Mouse (Mus musculus): Measurements from ENCODE around the gene 2810408A11Rik. TPM values are rescaled to one million over a fixed set of nuclear protein-coding genes. Genes with fewer than 3 reads are reported as not detected.
"Not testable (repeated sequence)": the region's sequence is repeated elsewhere in the genome, so short reads cannot be mapped to it uniquely, and the experiment has no call there.

Gene 2810408A11Rik
- polyA plus RNA-seq, 1 experiment from 2014 or later = 12.6 TPM

- not testable (repeated sequence) for H3K4me2 ChIP-seq
- peaks cover 58% of the 10 kb centered on the region for H3K4me1 ChIP-seq
- WGBS = 52% methylated on average over 7 of the region's 7 CpGs
Observed at GRCm38 (mm10) chr11:69916652-69917378, 16.0 kb upstream of the 2810408A11Rik start.

GRCm38 (mm10) chr11:69915667-69916627 is 15.2 kb upstream of the 2810408A11Rik start:
- Histone ChIP-seq H3K4me1 (peaks cover 58% of the 10 kb centered on the region), H3K36me3 (peaks cover 72% of the 10 kb centered on the region), H3K9ac (no peak overlapping the region), H3K27ac (no peak overlapping the region), H3K9me3 (replicated peaks) (no peaks in the 10 kb centered on the region), H3K4me2 (peak overlapping the region; percentile 87), H3K4me3 (replicated peaks) (no peak overlapping the region; the same call in 1 of the 2 replicates), H3K27me3 (no peaks in the 10 kb centered on the region)
- 60% methylated on average over 5 of the region's 5 CpGs for WGBS
- ATAC-seq (replicated peaks; ENCODE audit: low FRiP score) = no peak

More at GRCm38 (mm10) chr11:69916652-69917378, 16.0 kb upstream of the 2810408A11Rik start:
- H3K27me3 ChIP-seq; H3K27ac ChIP-seq; ATAC-seq (replicated peaks; ENCODE audit: low FRiP score); H3K9ac ChIP-seq; H3K9me3 ChIP-seq (replicated peaks); H3K4me3 ChIP-seq (replicated peaks): not testable (repeated sequence)
- H3K36me3 ChIP-seq = peaks cover 64% of the 10 kb centered on the region

- peak overlapping the region; percentile 72 for H3K4me3 ChIP-seq (replicated peaks)
- H3K4me2 ChIP-seq = peak overlapping the region; percentile 87
- no peaks in the 10 kb centered on the region for H3K9me3 ChIP-seq (replicated peaks)
- peaks cover 58% of the 10 kb centered on the region for H3K4me1 ChIP-seq
- H3K27ac ChIP-seq = no peak overlapping the region
- no peaks in the 10 kb centered on the region for H3K27me3 ChIP-seq
- H3K9ac ChIP-seq = peak overlapping the region; percentile 76
- WGBS = 38% methylated on average over 9 of the region's 9 CpGs
- peaks cover 82% of the 10 kb centered on the region for H3K36me3 ChIP-seq
- no peak for ATAC-seq (replicated peaks; ENCODE audit: low FRiP score)
Observed at GRCm38 (mm10) chr11:69914917-69915430, 14.2 kb upstream of the 2810408A11Rik start.

GRCm38 (mm10) chr11:69914372-69914764 is 13.6 kb upstream of the 2810408A11Rik start:
- Histone ChIP-seq H3K36me3 (peaks cover 88% of the 10 kb centered on the region), H3K4me1 (peaks cover 53% of the 10 kb centered on the region), H3K27ac (peak overlapping the region; percentile 93), H3K9me3 (replicated peaks) (no peaks in the 10 kb centered on the region), H3K4me3 (replicated peaks) (peak overlapping the region; percentile 72), H3K4me2 (peak overlapping the region; percentile 87), H3K9ac (peak overlapping the region; percentile 76), H3K27me3 (no peaks in the 10 kb centered on the region)
- 3% methylated on average over 17 of the region's 17 CpGs for WGBS
- ATAC-seq (replicated peaks; ENCODE audit: low FRiP score) = no peak

GRCm38 (mm10) chr11:69913554-69914371 is 13.0 kb upstream of the 2810408A11Rik start, which contains the start of gene Gps2:
Gps2 (plus strand) TSS chr11:69913888.
- Histone ChIP-seq H3K4me2 (peak within 1 kb of the TSS; percentile 87), H3K9me3 (replicated peaks) (no peaks in the 10 kb centered on the region), H3K36me3 (peaks cover 90% of the 10 kb centered on the region), H3K9ac (peak within 1 kb of the TSS; percentile 76), H3K27me3 (no peaks in the 10 kb centered on the region), H3K4me3 (replicated peaks) (peak within 1 kb of the TSS; percentile 72), H3K27ac (peak within 1 kb of the TSS; percentile 93), H3K4me1 (peaks cover 47% of the 10 kb centered on the region)
- WGBS = 1% methylated on average over 60 of the region's 61 CpGs
- ATAC-seq (replicated peaks; ENCODE audit: low FRiP score) = peak; percentile 90

GRCm38 (mm10) chr11:69912716-69913530 is 12.1 kb upstream of the 2810408A11Rik start:
- Histone ChIP-seq H3K4me2 (peak overlapping the region; percentile 87), H3K4me3 (replicated peaks) (peak overlapping the region; percentile 72), H3K36me3 (peaks cover 90% of the 10 kb centered on the region), H3K27ac (peak overlapping the region; percentile 93; the same call in 1 of the 2 replicates), H3K9me3 (replicated peaks) (no peaks in the 10 kb centered on the region), H3K9ac (peak overlapping the region; percentile 76), H3K4me1 (peaks cover 42% of the 10 kb centered on the region), H3K27me3 (no peaks in the 10 kb centered on the region)
- WGBS = 75% methylated on average over 15 of the region's 15 CpGs
- ATAC-seq (replicated peaks; ENCODE audit: low FRiP score) = no peak

GRCm38 (mm10) chr11:69911701-69912100 is 10.9 kb upstream of the 2810408A11Rik start:
- H3K36me3 ChIP-seq = peaks cover 90% of the 10 kb centered on the region
- ATAC-seq (replicated peaks; ENCODE audit: low FRiP score) = no peak
- H3K4me3 ChIP-seq (replicated peaks) = no peak overlapping the region
- no peaks in the 10 kb centered on the region for H3K9me3 ChIP-seq (replicated peaks)
- peaks cover 34% of the 10 kb centered on the region for H3K4me1 ChIP-seq
- H3K27ac ChIP-seq = no peak overlapping the region
- no peak overlapping the region for H3K4me2 ChIP-seq
- H3K9ac ChIP-seq = no peak overlapping the region
- WGBS = 92% methylated on average over 6 of the region's 6 CpGs
- H3K27me3 ChIP-seq = no peaks in the 10 kb centered on the region

GRCm38 (mm10) chr11:69910781-69911560 is 10.2 kb upstream of the 2810408A11Rik start:
- ATAC-seq (replicated peaks; ENCODE audit: low FRiP score) = no peak
- H3K27ac ChIP-seq = no peak overlapping the region
- peaks cover 90% of the 10 kb centered on the region for H3K36me3 ChIP-seq
- H3K9me3 ChIP-seq (replicated peaks) = no peaks in the 10 kb centered on the region
- peaks cover 29% of the 10 kb centered on the region for H3K4me1 ChIP-seq
- H3K4me2 ChIP-seq = no peak overlapping the region
- H3K4me3 ChIP-seq (replicated peaks) = no peak overlapping the region
- no peak overlapping the region for H3K9ac ChIP-seq
- H3K27me3 ChIP-seq = no peaks in the 10 kb centered on the region
- 90% methylated on average over 17 of the region's 17 CpGs for WGBS

GRCm38 (mm10) chr11:69910177-69910576 is 9.4 kb upstream of the 2810408A11Rik start:
- Histone ChIP-seq H3K9ac (no peak overlapping the region), H3K4me3 (replicated peaks) (no peak overlapping the region), H3K36me3 (peaks cover 90% of the 10 kb centered on the region), H3K4me2 (no peak overlapping the region), H3K27ac (no peak overlapping the region), H3K4me1 (peaks cover 22% of the 10 kb centered on the region), H3K9me3 (replicated peaks) (no peaks in the 10 kb centered on the region), H3K27me3 (no peaks in the 10 kb centered on the region)
- no peak for ATAC-seq (replicated peaks; ENCODE audit: low FRiP score)
- 92% methylated on average over 8 of the region's 8 CpGs for WGBS

GRCm38 (mm10) chr11:69909174-69909573 is 8.4 kb upstream of the 2810408A11Rik start:
- no peak for ATAC-seq (replicated peaks; ENCODE audit: low FRiP score)
- no peak overlapping the region for H3K9ac ChIP-seq
- H3K27ac ChIP-seq = no peak overlapping the region
- H3K27me3 ChIP-seq = no peaks in the 10 kb centered on the region
- no peak overlapping the region for H3K4me2 ChIP-seq
- no peaks in the 10 kb centered on the region for H3K9me3 ChIP-seq (replicated peaks)
- H3K36me3 ChIP-seq = peaks cover 94% of the 10 kb centered on the region
- no peak overlapping the region for H3K4me3 ChIP-seq (replicated peaks)
- 90% methylated on average over 5 of the region's 5 CpGs for WGBS
- H3K4me1 ChIP-seq = peaks cover 12% of the 10 kb centered on the region

All from kidney, embryonic 15.5 days (tissue).